Mouse (Mus musculus) MEL (cell line): ENCODE measurements around the gene Olfr675. TPM values are rescaled to one million over a fixed set of nuclear protein-coding genes. Genes with fewer than 3 reads are reported as not detected.
"Not testable (repeated sequence)": the region's sequence is repeated elsewhere in the genome, so short reads cannot be mapped to it uniquely, and the experiment has no call there.

Experiments
- DNase-seq: peaks from one replicate; pipeline ENCODE4 v3.0.0; 2011; ENCODE audit warnings: low read depth, low spot score
- H3K27ac ChIP-seq: 2 replicates; pipeline ENCODE4 v1.5.1; 2012; ENCODE audit warnings: low read depth, mild to moderate bottlenecking, control low read depth, low read length, moderate library complexity; ENCODE audit not compliant: control insufficient read depth
- H3K27me3 ChIP-seq, 2 experiments: fragments of 150-350 bp in 1 of 2; sonication (generic) in 1 of 2; 2 replicates each; pipeline ENCODE4 v1.6.1; 2012; ENCODE audit warnings: low read length in 2 of 2, mild to moderate bottlenecking in 2 of 2, improper control_type of control experiment in 1 of 2, moderate library complexity in 1 of 2; ENCODE audit not compliant: insufficient read depth in 2 of 2, control insufficient read depth in 1 of 2
- H3K36me3 ChIP-seq, 2 experiments: 2 replicates each; pipeline ENCODE4 v1.6.1; 2012 to 2014; ENCODE audit warnings: low read length in 2 of 2, improper control_type of control experiment in 1 of 2, inconsistent platforms in 1 of 2, mild to moderate bottlenecking in 1 of 2; ENCODE audit not compliant: insufficient read depth in 2 of 2, control insufficient read depth in 1 of 2
- H3K4me1 ChIP-seq, 2 experiments: fragments of 150-350 bp in 1 of 2; sonication (generic) in 1 of 2; 2 replicates each; pipeline ENCODE4 v1.6.1; 2012; ENCODE audit warnings: low read length in 2 of 2, improper control_type of control experiment in 1 of 2, mild to moderate bottlenecking in 1 of 2; ENCODE audit not compliant: insufficient read depth in 2 of 2, control insufficient read depth in 1 of 2
- H3K4me3 ChIP-seq, 2 experiments: fragments of 150-350 bp in 1 of 2; sonication (generic) in 1 of 2; 2 replicates each; pipeline ENCODE4 v1.5.1; 2012; ENCODE audit warnings: low read depth in 2 of 2, low read length in 2 of 2, mild to moderate bottlenecking in 2 of 2, moderate library complexity in 2 of 2, control low read depth in 1 of 2, improper control_type of control experiment in 1 of 2; ENCODE audit not compliant: control insufficient read depth in 1 of 2, insufficient read depth in 1 of 2
- H3K79me2 ChIP-seq: 2 replicates; pipeline ENCODE4 v1.6.1; 2012; ENCODE audit warnings: mild to moderate bottlenecking, low read length, moderate library complexity; ENCODE audit not compliant: control insufficient read depth, poor library complexity, insufficient read depth
- H3K9ac ChIP-seq: 2 replicates; pipeline ENCODE4 v1.6.1; 2012; ENCODE audit warnings: low read depth, mild to moderate bottlenecking, control low read depth, low read length, moderate library complexity; ENCODE audit not compliant: control insufficient read depth, poor library complexity, severe bottlenecking
- H3K9me3 ChIP-seq: fragments of 150-350 bp; sonication (generic); replicated peaks from 2 replicates; pipeline ENCODE4 v1.6.1; 2012; ENCODE audit warnings: mild to moderate bottlenecking, low read length, improper control_type of control experiment, moderate library complexity; ENCODE audit not compliant: insufficient read depth
- EP300 ChIP-seq, 2 experiments: IDR thresholded peaks; 2 replicates each; pipeline ENCODE4 v1.6.1; 2011; ENCODE audit warnings: improper control_type of control experiment in 2 of 2, low read length in 2 of 2, low read depth in 1 of 2, mild to moderate bottlenecking in 1 of 2
- ETS1 ChIP-seq: IDR thresholded peaks from 2 replicates; pipeline ENCODE4 v1.6.1; 2012; ENCODE audit warnings: low read depth, mild to moderate bottlenecking, inconsistent platforms, low read length, improper control_type of control experiment, moderate library complexity
- MAFK ChIP-seq: IDR thresholded peaks from 2 replicates; pipeline ENCODE4 v1.6.1; 2011; ENCODE audit warnings: low read depth, mild to moderate bottlenecking, low read length, improper control_type of control experiment, borderline replicate concordance
- MAX ChIP-seq: IDR thresholded peaks from 2 replicates; pipeline ENCODE4 v1.6.1; 2011; ENCODE audit warnings: low read length, improper control_type of control experiment
- MAZ ChIP-seq: IDR thresholded peaks from 2 replicates; pipeline ENCODE4 v1.6.1; 2012; ENCODE audit warnings: low read depth, mild to moderate bottlenecking, inconsistent platforms, low read length, improper control_type of control experiment
- USF1 ChIP-seq: IDR thresholded peaks from 2 replicates; pipeline ENCODE4 v1.6.1; 2014; ENCODE audit warnings: low read depth, mild to moderate bottlenecking, inconsistent platforms, low read length, improper control_type of control experiment, moderate library complexity
- ZC3H11A ChIP-seq: IDR thresholded peaks from 2 replicates; pipeline ENCODE4 v1.6.1; 2012; ENCODE audit warnings: low read depth, mild to moderate bottlenecking, inconsistent platforms, low read length, improper control_type of control experiment
- polyA plus RNA-seq, 2 experiments: library from polyadenylated mRNA; stranded (reverse) in 1 of 2; unstranded in 1 of 2; fragments of >175 nt in 1 of 2; fragments of >200 nt in 1 of 2; gene quantifications; 2 replicates each; pipeline versions ENCODE4 v1.2.1 to v1.2.4; 2012; ENCODE audit warnings: low replicate concordance in 2 of 2, low read depth in 1 of 2; ENCODE audit not compliant: insufficient read length in 2 of 2, insufficient read depth in 1 of 2, missing spikeins in 1 of 2
- total RNA-seq: library from RNA; depleted of rRNA; stranded (reverse); fragments of 300-350 nt; gene quantifications from 2 replicates; pipeline ENCODE4 v1.2.3, GENCODE M21; 2012; rRNA removed

The Olfr675 gene
- total and polyA plus RNA-seq, 3 experiments = not detected

DNA sequence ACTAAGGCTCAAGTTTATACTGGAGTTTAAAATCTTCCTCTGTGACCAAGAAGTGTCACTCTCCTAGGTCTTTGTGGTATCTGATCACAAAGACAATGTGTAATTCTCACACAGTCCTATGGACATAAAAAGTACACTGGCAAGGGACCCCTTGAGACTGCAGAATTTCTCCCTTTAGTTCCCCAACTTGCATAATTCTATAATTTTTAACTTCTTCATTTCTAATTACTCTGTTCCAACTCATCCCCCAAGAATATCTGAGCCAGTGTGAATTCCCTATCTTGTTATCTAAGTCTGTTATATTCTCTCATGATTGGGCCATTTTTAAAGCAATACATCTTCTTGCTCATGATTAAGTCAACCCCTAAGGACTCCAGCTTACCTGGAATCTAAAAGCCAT lies 26.3 kb downstream of the Olfr675 start, which contains the start of gene Olfr672:
TSS of gene Olfr672 (minus strand) at position 101 of the 400 bp plus-strand sequence.
- H3K4me1 ChIP-seq = no peaks in the 10 kb centered on the region
- no peak for DNase-seq
- H3K4me3 ChIP-seq = no peak within 1 kb of the TSS
- no peaks in the 10 kb centered on the region for H3K27me3 ChIP-seq
- no peak within 1 kb of the TSS for H3K27ac ChIP-seq
- H3K9ac ChIP-seq = no peak within 1 kb of the TSS
- no peaks in the 10 kb centered on the region for H3K36me3 ChIP-seq
- no peaks in the 10 kb centered on the region for H3K79me2 ChIP-seq
- H3K9me3 ChIP-seq = no peaks in the 10 kb centered on the region
- TF ChIP-seq ETS1 = no peak
- TF ChIP-seq MAX = no peak
- no peak for TF ChIP-seq USF1
- TF ChIP-seq MAFK = no peak
- no peak for TF ChIP-seq ZC3H11A
- no peak for TF ChIP-seq MAZ

DNA sequence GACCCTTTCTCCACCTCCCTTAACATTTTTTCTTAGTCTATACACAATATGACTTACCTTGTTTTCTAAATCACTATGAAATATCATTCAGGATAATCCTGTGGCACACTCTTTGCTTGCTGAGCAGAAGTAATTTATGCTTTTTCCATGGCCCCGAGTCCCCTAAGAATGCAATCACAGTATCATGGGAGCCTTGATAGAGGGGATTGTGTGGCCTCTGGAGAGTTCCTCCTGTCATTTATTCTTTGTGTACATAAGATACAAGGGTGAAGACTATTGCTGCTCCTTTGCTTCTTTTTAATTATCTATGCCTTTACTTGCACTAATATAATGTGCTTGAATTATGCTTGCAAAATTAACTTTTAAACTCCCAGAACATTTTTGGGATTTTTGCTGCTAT lies 49.2 kb downstream of the Olfr675 start, which contains the start of gene Olfr671:
TSS of gene Olfr671 (minus strand) at position 101 of the 400 bp plus-strand sequence.
- no peak for TF ChIP-seq EP300 (IDR thresholded peaks at IDR 0.05; ENCODE audit: low read depth in 1 of 2, low read length in 2 of 2)
- Histone ChIP-seq H3K27ac (no peak within 1 kb of the TSS), H3K4me3 (no peak within 1 kb of the TSS), H3K9ac (no peak within 1 kb of the TSS), H3K9me3 (no peaks in the 10 kb centered on the region), H3K36me3 (no peaks in the 10 kb centered on the region), H3K27me3 (no peaks in the 10 kb centered on the region), H3K4me1 (no peaks in the 10 kb centered on the region), H3K79me2 (no peaks in the 10 kb centered on the region)
- no peak for DNase-seq

DNA sequence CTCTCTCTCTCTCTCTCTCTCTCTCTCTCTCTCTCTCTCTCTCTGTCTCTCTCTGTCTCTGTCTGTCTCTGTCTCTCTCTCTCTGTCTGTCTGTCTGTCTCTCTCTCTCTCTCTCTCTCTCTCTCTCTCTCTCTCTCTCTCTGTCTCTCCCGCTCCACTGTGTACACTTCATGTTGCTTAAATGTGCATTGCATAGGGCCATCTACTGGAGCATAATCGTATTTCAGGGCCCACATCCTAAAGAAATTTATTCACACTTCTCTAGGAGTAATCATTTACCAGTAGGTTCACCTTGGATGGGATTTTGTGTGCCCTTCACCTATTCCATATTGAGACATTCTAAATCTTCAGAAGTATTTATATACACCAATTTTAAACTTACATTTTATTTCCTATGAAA lies 55.8 kb downstream of the Olfr675 start:
- H3K9me3 ChIP-seq, H3K79me2 ChIP-seq, H3K36me3 ChIP-seq, DNase-seq, H3K27ac ChIP-seq, H3K27me3 ChIP-seq, H3K9ac ChIP-seq, H3K4me1 ChIP-seq, H3K4me3 ChIP-seq: not testable (repeated sequence)

Other genes with a start within 250 kb of the Olfr675 start
- gene Usp17lb, start 185.9 kb downstream of the Olfr675 start, total RNA-seq = not detected in 2 replicates
- not detected for gene Usp17lb, start 185.9 kb downstream of the Olfr675 start, polyA plus RNA-seq
- not detected in 2 replicates for gene Usp17la, start 171.5 kb downstream of the Olfr675 start, total RNA-seq
- gene Usp17la, start 171.5 kb downstream of the Olfr675 start, polyA plus RNA-seq = not detected
- not detected in 2 replicates for gene Olfr665, start 150.4 kb downstream of the Olfr675 start, total RNA-seq
- gene Olfr665, start 150.4 kb downstream of the Olfr675 start, polyA plus RNA-seq = not detected
- not detected in 2 replicates for gene Olfr666, start 132.5 kb downstream of the Olfr675 start, total RNA-seq
- not detected for gene Olfr666, start 132.5 kb downstream of the Olfr675 start, polyA plus RNA-seq
- gene Olfr667, start 107.0 kb downstream of the Olfr675 start, total RNA-seq = not detected in 2 replicates
- not detected for gene Olfr667, start 107.0 kb downstream of the Olfr675 start, polyA plus RNA-seq
- not detected in 2 replicates for gene Olfr668, start 100.4 kb downstream of the Olfr675 start, total RNA-seq
- gene Olfr668, start 100.4 kb downstream of the Olfr675 start, polyA plus RNA-seq = not detected
- not detected in 2 replicates for gene Olfr669, start 94.2 kb downstream of the Olfr675 start, total RNA-seq
- gene Olfr669, start 94.2 kb downstream of the Olfr675 start, polyA plus RNA-seq = not detected
- gene Olfr670, start 65.8 kb downstream of the Olfr675 start, total RNA-seq = not detected in 2 replicates
- not detected for gene Olfr670, start 65.8 kb downstream of the Olfr675 start, polyA plus RNA-seq
- not detected in 2 replicates for gene Olfr671, start 49.3 kb downstream of the Olfr675 start, total RNA-seq
- gene Olfr671, start 49.3 kb downstream of the Olfr675 start, polyA plus RNA-seq = not detected
- gene Olfr672, start 26.4 kb downstream of the Olfr675 start, total RNA-seq = not detected in 2 replicates
- not detected for gene Olfr672, start 26.4 kb downstream of the Olfr675 start, polyA plus RNA-seq
- gene Olfr676, start 4.2 kb upstream of the Olfr675 start, total RNA-seq = not detected in 2 replicates
- not detected for gene Olfr676, start 4.2 kb upstream of the Olfr675 start, polyA plus RNA-seq
- gene Olfr677, start 22.9 kb upstream of the Olfr675 start, total RNA-seq = not detected in 2 replicates
- not detected for gene Olfr677, start 22.9 kb upstream of the Olfr675 start, polyA plus RNA-seq
- gene Olfr678, start 36.0 kb upstream of the Olfr675 start, total RNA-seq = not detected in 2 replicates
- gene Olfr678, start 36.0 kb upstream of the Olfr675 start, polyA plus RNA-seq = not detected
- gene Olfr679, start 52.7 kb upstream of the Olfr675 start, total RNA-seq = not detected in 2 replicates
- gene Olfr679, start 52.7 kb upstream of the Olfr675 start, polyA plus RNA-seq = not detected
- gene Olfr680-ps1, start 64.4 kb upstream of the Olfr675 start, total RNA-seq = not detected in 2 replicates
- not detected for gene Olfr680-ps1, start 64.4 kb upstream of the Olfr675 start, polyA plus RNA-seq
- not detected in 2 replicates for gene Olfr681, start 88.4 kb upstream of the Olfr675 start, total RNA-seq
- gene Olfr681, start 88.4 kb upstream of the Olfr675 start, polyA plus RNA-seq = not detected
- not detected in 2 replicates for gene Olfr683, start 118.6 kb upstream of the Olfr675 start, total RNA-seq
- gene Olfr683, start 118.6 kb upstream of the Olfr675 start, polyA plus RNA-seq = not detected
- not detected in 2 replicates for gene Olfr684, start 135.2 kb upstream of the Olfr675 start, total RNA-seq
- gene Olfr684, start 135.2 kb upstream of the Olfr675 start, polyA plus RNA-seq = not detected
- gene Olfr685, start 157.6 kb upstream of the Olfr675 start, total RNA-seq = not detected in 2 replicates
- gene Olfr685, start 157.6 kb upstream of the Olfr675 start, polyA plus RNA-seq = not detected
- not detected in 2 replicates for gene Olfr686, start 179.0 kb upstream of the Olfr675 start, total RNA-seq
- gene Olfr686, start 179.0 kb upstream of the Olfr675 start, polyA plus RNA-seq = not detected